Mouse (Mus musculus) adrenal gland, postnatal 36 days (tissue): Measurements from ENCODE around the gene Ddx20. TPM values are rescaled to one million over a fixed set of nuclear protein-coding genes. Genes with fewer than 3 reads are reported as not detected.

ENCODE experiments used
- DNase-seq, 2 experiments: peaks; one replicate each; pipeline ENCODE4 v3.0.0; 2021; ENCODE audit warnings: mixed read lengths in 1 of 2
- long read RNA-seq, 2 experiments: library from polyadenylated mRNA; stranded (forward); transcript quantifications; one replicate each; pipeline ENCODE4 v2.0.0; 2021; ENCODE audit warnings: borderline sequencing depth in 2 of 2
- total RNA-seq, 2 experiments: library from RNA; stranded (reverse); gene quantifications; 2 replicates each; pipeline ENCODE4 v1.2.3; 2021

Ddx20 gene
- 10 to 100 TPM; 16.4 to 19.5 TPM for total RNA-seq
- long read RNA-seq, experiment 1, transcript Ddx20-201 (11 exons, 2,905 nt) = major isoform, 21 of 31 reads
- long read RNA-seq, experiment 1, partial matches to known transcripts = 8 of 31 reads
- long read RNA-seq, experiment 1, other reads (novel, unspliced or antisense) = 2 of 31 reads
- long read RNA-seq, experiment 2, transcript Ddx20-201 (11 exons, 2,905 nt) = major isoform, 10 of 11 reads
- long read RNA-seq, experiment 2, partial matches to known transcripts = 0 of 11 reads
- long read RNA-seq, experiment 2, other reads (novel, unspliced or antisense) = 1 of 11 reads

- DNase-seq = peak; percentile 95 to 96
Observed at GRCm38 (mm10) chr3:105687324-105688060, at the start of gene Ddx20. Gene Ddx20, minus strand, starts transcription at chr3:105687574.

DNA sequence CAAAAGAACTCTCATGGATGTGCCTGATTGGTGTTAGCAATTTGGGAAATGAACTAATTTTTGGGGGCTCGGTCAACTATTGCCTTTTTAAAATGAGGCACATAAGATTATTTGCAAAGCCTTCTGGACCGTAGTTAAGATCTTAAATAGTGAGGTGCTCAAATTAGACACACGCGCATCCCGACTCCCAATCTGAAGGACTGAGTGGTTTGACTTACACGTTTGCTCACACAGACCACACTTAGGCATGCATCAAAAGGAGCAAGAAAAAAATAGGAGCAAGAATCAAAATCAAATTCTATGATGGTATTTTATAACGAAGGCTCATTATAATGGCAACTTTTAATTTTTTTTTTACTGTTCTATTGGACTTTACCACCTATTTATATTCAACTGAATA is 49.7 kb upstream of the Ddx20 start:
- no peak for DNase-seq

- no peak for DNase-seq
Observed at GRCm38 (mm10) chr3:105736148-105736547, 48.8 kb upstream of the Ddx20 start.

DNA sequence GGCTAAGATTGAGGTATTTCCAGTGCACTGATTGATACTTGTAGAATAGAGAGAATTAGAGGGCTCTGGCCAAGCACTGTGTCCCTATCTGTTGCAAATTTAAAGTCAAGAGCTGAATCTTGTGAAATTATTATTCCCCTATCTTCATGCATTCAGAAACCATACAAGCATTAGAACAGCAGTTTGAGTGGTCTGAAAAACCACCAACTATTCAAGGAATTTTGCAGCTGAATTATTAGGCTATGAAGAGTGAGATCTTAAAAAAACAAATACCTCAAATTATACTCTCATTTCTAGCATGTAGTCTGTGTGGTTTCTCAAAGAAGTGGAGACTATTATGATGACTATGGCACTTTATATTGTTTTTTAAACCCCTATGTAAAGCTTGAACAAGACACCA is 47.9 kb upstream of the Ddx20 start:
- no peak for DNase-seq

DNA sequence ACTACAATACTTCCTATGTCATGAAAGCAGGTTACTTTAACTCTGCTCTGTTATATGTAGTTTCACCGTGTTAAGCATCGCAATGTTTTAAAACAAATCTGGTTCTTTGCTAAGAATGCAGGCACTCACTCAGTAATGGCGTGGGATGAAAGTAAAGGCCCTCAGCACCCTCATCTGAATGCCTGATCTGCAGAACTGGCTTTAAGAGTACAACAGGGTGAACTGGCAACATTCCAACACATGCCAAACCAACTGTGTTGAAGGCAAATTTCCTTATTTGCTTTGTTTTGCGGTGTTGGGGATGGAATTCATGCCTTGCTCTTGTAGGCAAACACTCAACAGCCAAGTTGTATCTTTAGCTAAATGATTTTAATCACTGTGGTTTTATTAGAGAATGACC is 46.2 kb upstream of the Ddx20 start:
- no peak for DNase-seq

GRCm38 (mm10) chr3:105732360-105732759 is 45.0 kb upstream of the Ddx20 start:
- no peak for DNase-seq

DNA sequence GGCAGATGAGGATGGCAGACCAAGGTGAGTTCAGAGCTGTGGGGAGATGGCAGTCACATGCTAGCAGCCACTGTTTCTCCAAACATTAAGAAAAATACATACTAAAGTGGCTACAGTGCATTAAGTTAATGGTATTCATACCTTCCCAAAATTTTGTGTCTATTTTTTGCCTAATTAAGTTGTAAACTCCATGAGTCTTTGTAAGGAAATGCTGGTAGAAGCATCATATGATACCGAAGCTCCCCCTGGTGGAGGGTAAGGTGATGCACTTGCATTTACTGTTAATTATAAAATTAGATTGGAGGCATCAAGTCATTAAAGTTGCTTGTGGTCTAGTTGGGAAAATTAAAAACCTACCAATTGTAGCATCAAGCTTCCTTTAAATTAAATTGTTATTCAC is 38.7 kb upstream of the Ddx20 start:
- DNase-seq = peak; percentile 42 to 80

GRCm38 (mm10) chr3:105722510-105722909 is 35.1 kb upstream of the Ddx20 start:
- no peak for DNase-seq

- no peak for DNase-seq
Observed at GRCm38 (mm10) chr3:105721681-105722201, 34.4 kb upstream of the Ddx20 start.

- DNase-seq = no peak
Observed at GRCm38 (mm10) chr3:105720514-105720913, 33.1 kb upstream of the Ddx20 start.

DNA sequence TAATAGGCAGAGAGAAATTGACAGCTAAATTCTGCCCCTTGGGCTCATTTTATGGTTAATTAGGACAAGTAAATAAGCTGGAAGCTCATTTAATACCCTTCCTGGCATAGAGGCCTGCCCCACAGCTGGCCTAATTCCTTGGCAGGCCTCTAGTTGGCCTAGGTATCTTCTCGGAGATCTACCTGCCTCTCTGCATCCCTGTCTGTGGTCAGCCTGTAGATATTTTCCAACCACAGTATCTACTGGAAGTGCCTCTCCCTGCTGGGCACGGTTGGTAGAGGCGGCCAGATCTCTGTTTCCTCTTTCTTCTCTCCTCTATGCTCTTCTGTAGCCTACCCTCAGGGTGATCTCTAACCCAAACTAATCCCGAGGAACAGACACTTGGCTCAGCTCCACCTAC is 32.6 kb upstream of the Ddx20 start:
- no peak for DNase-seq

DNA sequence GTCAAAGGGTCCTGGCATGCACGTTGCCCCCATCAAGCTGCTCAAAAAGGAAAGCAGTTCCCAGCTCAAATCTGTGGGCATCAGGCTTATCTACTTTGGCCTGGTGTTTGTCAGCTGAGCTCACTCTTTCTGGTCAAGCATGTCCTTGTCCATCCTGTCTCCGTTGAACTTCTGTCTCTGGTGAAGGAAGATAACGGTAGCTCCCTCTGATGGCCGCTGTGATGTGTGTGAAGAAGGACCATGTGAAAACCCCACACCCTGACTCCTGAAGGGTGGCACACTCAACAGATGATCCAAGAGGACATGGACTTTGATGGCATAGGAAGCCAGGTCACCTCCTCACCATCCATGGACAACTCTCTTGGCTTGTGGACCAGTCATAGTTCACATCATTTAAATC is 31.4 kb upstream of the Ddx20 start:
- no peak for DNase-seq

GRCm38 (mm10) chr3:105717856-105718555 is 30.6 kb upstream of the Ddx20 start:
- DNase-seq = no peak

- no peak for DNase-seq
Observed at GRCm38 (mm10) chr3:105716353-105717000, 29.1 kb upstream of the Ddx20 start.

DNA sequence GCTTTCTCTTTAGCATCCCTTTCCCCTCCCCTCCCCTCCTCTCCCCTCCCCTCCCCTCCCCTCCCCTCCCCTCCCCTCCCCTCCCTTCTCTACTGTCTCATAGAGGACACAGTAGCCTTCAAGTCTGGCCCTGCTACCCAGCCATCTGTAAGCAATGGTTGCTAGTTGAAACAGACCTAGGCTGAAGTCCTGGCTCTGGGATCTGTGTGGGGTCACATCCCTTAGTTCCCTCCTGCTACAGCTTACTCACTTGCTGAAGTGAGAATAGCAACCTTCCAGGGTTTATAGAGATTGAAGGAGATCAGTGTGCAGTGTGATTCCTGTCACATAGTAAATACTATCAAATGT is 27.4 kb upstream of the Ddx20 start:
- no peak for DNase-seq

DNA sequence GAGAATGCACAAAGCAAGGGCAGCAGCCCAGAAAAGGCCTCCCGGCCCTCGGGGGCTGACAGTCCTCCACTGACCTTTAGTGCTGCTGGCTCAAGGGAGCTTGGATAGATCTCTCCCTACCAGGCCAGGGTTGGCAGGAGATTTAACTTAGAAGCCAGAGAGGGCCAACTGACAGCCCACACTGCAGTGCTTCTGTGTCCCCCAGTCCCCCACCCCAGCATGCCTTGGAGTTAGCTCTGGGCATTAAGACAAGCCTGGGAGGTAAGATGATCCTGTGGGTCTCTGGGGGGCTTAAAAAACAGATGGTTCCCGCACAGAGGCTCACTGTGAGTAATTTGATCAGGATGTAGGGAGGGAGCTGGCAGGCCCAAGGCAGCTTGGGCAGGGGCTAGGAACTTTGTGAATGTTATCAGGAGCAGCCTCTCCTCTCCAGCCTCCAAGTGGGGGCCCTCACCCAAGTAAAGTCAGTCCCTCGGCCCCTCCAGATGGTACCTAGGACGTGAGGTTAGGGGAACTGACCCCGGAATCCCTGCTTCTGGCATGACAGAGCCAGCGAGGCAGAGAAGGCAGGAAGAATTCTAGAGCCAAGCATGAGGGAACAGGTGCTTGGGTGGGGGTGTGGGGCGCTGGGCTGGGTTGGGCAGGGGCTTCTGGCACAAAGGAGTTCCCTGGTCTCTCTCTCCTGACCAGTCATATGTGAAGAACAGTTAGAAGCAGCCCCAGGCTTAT is 26.9 kb upstream of the Ddx20 start:
- peak in 1 of 2 experiments; percentile 37 for DNase-seq

GRCm38 (mm10) chr3:105712827-105713226 is 25.5 kb upstream of the Ddx20 start:
- DNase-seq = no peak

GRCm38 (mm10) chr3:105711741-105712140 is 24.4 kb upstream of the Ddx20 start:
- no peak for DNase-seq

- no peak for DNase-seq
Observed at GRCm38 (mm10) chr3:105710246-105710645, 22.9 kb upstream of the Ddx20 start.

DNA sequence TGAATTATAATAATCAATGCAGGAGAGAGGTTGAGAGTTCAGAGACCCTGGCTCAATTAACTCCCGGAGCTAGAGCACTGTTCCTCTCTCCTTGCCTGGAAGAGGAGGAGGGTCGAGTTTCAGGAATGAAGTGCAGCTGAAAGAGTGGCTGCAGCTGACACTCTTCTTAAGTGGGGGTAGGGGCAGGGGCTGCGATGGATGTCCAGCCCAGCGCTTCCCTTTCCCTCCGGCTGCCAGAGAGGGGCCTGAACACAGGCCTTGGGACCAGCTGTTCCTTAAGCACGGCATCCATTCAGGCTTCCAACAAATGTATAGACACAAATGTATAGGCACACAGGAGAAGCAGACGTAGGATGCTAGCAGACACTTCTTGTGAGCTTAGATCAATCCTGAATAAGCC is 20.2 kb upstream of the Ddx20 start:
- no peak for DNase-seq

DNA sequence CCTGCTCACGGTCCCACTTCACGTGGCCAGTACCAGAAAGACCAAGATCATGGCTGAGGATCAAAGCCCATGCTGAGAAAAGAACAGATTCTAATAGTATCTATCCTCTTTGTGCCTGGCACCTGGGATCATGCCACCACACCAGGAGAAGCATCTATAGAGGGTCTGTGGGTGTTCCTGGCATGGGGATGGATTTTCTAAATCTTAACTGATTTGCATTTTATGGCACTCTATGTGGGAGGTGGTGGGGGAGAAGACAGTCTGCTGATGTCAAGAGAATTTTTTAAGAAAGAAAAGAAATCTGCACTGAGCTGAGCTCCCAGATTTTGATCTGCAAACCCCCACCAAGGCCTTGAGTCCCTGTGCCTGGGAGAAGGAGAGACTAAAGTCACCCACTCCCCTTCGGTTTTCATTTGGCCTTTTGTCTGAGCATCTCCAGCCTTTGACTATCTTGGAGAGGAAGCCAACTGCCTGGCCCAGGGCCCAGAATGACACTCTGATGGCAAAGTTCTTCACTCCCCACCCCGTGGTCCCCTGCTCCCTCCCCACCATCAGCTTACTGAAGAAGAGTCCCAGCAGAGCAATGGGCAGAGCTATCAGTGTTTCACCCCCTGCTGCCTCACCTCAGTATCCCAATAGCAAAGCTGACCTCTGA is 19.1 kb upstream of the Ddx20 start:
- peak in 1 of 2 experiments; percentile 28 for DNase-seq
